Mouse (Mus musculus): ENCODE data around the gene Med19. TPM values are rescaled to one million over a fixed set of nuclear protein-coding genes. Genes with fewer than 3 reads are reported as not detected.
A peak's percentile ranks its signal among the peaks of the same experiment; 100 is the strongest.

Gene Med19
- polyA plus RNA-seq, 2 experiments: 20.4 to 33.6 TPM

DNA sequence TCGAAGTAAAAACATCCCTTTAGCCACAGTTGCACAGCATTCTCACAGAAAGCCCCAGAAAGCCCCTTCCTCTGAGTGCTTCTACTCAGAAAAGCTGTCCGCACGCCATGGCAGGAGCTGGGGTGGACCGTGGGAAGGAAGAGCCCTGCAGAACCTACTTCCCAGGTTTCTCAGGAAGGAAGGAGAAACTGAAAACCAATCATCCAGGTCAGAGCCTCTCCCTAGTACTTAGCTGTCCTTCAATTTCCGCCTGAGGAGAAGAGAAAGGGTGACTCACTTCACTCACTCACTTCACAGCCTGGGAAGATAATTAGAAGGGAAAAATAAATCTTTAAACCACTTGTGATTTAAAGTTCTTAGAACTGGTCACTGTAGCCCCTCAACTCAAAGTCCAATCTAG, 26.1 kb downstream of the Med19 start:
- 82% methylated on average over 5 of the region's 5 CpGs for WGBS
- H3K4me2 ChIP-seq (replicated peaks; ENCODE audit: low read depth, low read length, severe bottlenecking): no peak overlapping the region
- no peaks in the 10 kb centered on the region for H3K27me3 ChIP-seq (ENCODE audit: control insufficient read depth, insufficient read depth, low read length)
- TF ChIP-seq POLR2A (IDR thresholded peaks at IDR 0.05; ENCODE audit: borderline replicate concordance, extremely low read depth, insufficient read depth, insufficient read length): no peak
- DNase-seq (ENCODE audit: low spot score) (no peak), ATAC-seq (ENCODE audit: low FRiP score, low read depth) (no peak)
- no peak overlapping the region for H3K27ac ChIP-seq (replicated peaks; ENCODE audit: low read depth, low read length)
- no peak overlapping the region for H3K9ac ChIP-seq (ENCODE audit: low read depth, low read length, severe bottlenecking)
- H3K9me3 ChIP-seq (ENCODE audit: control insufficient read depth, low read length): no peaks in the 10 kb centered on the region
- peaks cover 58% of the 10 kb centered on the region for H3K36me3 ChIP-seq (ENCODE audit: control insufficient read depth, insufficient read depth, low read length)
- H3K4me3 ChIP-seq (replicated peaks; ENCODE audit: low read length): no peak overlapping the region
- H3K4me1 ChIP-seq (ENCODE audit: control insufficient read depth, insufficient read depth, low read length): no peaks in the 10 kb centered on the region

DNA sequence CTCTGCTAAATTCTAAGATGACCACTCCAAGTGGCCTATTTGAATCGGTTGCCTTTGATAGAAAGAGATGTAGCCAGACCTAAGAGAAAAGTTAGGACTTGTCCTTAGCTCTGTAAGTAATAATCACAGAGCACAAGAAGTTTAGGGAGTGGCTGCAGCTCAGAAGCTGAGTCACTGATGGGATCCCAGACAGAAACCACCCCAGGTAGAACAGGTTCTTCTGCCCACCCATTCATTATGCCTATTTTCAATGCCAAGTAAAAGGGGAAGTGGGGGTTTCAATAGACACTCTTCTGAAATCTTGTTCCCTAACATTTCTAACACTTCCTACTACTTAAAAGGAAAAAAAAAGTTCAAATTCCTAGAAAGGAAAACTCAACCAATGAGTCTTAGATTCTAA, 27.1 kb downstream of the Med19 start:
- no peak for TF ChIP-seq POLR2A (IDR thresholded peaks at IDR 0.05; ENCODE audit: borderline replicate concordance, extremely low read depth, insufficient read depth, insufficient read length)
- H3K36me3 ChIP-seq (ENCODE audit: control insufficient read depth, insufficient read depth, low read length): peaks cover 60% of the 10 kb centered on the region
- no peak overlapping the region for H3K27ac ChIP-seq (replicated peaks; ENCODE audit: low read depth, low read length)
- H3K9ac ChIP-seq (ENCODE audit: low read depth, low read length, severe bottlenecking): no peak overlapping the region
- no peak overlapping the region for H3K4me3 ChIP-seq (replicated peaks; ENCODE audit: low read length)
- DNase-seq (ENCODE audit: low spot score) (no peak), ATAC-seq (ENCODE audit: low FRiP score, low read depth) (no peak)
- H3K9me3 ChIP-seq (ENCODE audit: control insufficient read depth, low read length): no peaks in the 10 kb centered on the region
- H3K4me1 ChIP-seq (ENCODE audit: control insufficient read depth, insufficient read depth, low read length): no peaks in the 10 kb centered on the region
- no peaks in the 10 kb centered on the region for H3K27me3 ChIP-seq (ENCODE audit: control insufficient read depth, insufficient read depth, low read length)
- 84% methylated on average over 1 of the region's 1 CpGs for WGBS
- no peak overlapping the region for H3K4me2 ChIP-seq (replicated peaks; ENCODE audit: low read depth, low read length, severe bottlenecking)

DNA sequence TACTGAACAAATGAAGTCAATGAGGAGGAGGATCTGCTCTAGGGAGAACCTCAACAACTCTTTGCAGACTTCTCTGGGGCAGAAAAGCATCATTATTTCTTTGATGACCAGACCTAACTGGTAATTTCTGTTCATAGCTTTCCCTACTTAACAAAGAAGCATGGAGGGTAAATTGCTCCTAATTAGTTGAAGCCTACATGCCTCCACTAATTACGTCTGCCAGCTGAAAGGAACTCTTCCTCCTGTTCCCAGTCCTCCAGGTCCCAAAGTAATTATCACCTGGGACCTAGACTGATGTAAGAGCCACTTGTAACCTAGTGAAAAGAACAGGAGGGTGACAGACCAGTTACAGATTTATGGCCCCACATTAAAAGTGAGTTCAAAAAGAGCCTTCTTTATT, 29.3 kb downstream of the Med19 start:
- no peak for DNase-seq (ENCODE audit: low spot score)
- Histone ChIP-seq H3K4me1 (ENCODE audit: control insufficient read depth, insufficient read depth, low read length) (peaks cover 1% of the 10 kb centered on the region; the same call in 1 of the 2 replicates), H3K27ac (replicated peaks; ENCODE audit: low read depth, low read length) (no peak overlapping the region), H3K9me3 (ENCODE audit: control insufficient read depth, low read length) (no peaks in the 10 kb centered on the region), H3K4me2 (replicated peaks; ENCODE audit: low read depth, low read length, severe bottlenecking) (no peak overlapping the region), H3K27me3 (ENCODE audit: control insufficient read depth, insufficient read depth, low read length) (no peaks in the 10 kb centered on the region), H3K9ac (ENCODE audit: low read depth, low read length, severe bottlenecking) (no peak overlapping the region), H3K36me3 (ENCODE audit: control insufficient read depth, insufficient read depth, low read length) (peaks cover 57% of the 10 kb centered on the region), H3K4me3 (replicated peaks; ENCODE audit: low read length) (no peak overlapping the region)
- TF ChIP-seq POLR2A (IDR thresholded peaks at IDR 0.05; ENCODE audit: borderline replicate concordance, extremely low read depth, insufficient read depth, insufficient read length): no peak
- ATAC-seq (ENCODE audit: low FRiP score, low read depth): no peak
- 26% methylated on average over 1 of the region's 1 CpGs for WGBS

DNA sequence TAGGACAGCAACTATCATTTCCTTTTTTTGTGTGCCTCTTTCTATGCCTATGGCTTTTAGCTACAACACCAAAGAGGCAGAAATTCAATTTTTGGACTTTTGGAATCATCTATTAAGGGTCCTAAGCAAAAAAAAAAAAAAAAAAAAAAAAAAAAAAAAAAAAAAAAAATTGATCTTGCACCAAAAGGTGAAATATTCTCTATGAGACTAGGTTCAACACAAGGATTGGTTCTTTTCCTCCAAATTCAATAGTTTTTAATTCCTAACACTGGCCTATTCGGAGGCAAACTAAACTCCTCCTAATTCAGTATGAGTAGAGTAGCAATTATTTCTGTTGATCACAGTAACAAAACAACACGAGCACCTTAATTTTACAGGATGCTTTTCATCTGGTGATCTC, 33.7 kb downstream of the Med19 start:
- H3K9me3 ChIP-seq (ENCODE audit: control insufficient read depth, low read length): no peaks in the 10 kb centered on the region
- DNase-seq (ENCODE audit: low spot score) (no peak), ATAC-seq (ENCODE audit: low FRiP score, low read depth) (no peak)
- no peak for TF ChIP-seq POLR2A (IDR thresholded peaks at IDR 0.05; ENCODE audit: borderline replicate concordance, extremely low read depth, insufficient read depth, insufficient read length)
- no peak overlapping the region for H3K4me2 ChIP-seq (replicated peaks; ENCODE audit: low read depth, low read length, severe bottlenecking)
- 83% methylated on average over 2 of the region's 2 CpGs for WGBS
- H3K27ac ChIP-seq (replicated peaks; ENCODE audit: low read depth, low read length): no peak overlapping the region
- H3K4me3 ChIP-seq (replicated peaks; ENCODE audit: low read length): no peak overlapping the region
- no peak overlapping the region for H3K9ac ChIP-seq (ENCODE audit: low read depth, low read length, severe bottlenecking)
- H3K27me3 ChIP-seq (ENCODE audit: control insufficient read depth, insufficient read depth, low read length): no peaks in the 10 kb centered on the region
- H3K4me1 ChIP-seq (ENCODE audit: control insufficient read depth, insufficient read depth, low read length): peaks cover 8% of the 10 kb centered on the region; the same call in 1 of the 2 replicates
- peaks cover 34% of the 10 kb centered on the region for H3K36me3 ChIP-seq (ENCODE audit: control insufficient read depth, insufficient read depth, low read length)

DNA sequence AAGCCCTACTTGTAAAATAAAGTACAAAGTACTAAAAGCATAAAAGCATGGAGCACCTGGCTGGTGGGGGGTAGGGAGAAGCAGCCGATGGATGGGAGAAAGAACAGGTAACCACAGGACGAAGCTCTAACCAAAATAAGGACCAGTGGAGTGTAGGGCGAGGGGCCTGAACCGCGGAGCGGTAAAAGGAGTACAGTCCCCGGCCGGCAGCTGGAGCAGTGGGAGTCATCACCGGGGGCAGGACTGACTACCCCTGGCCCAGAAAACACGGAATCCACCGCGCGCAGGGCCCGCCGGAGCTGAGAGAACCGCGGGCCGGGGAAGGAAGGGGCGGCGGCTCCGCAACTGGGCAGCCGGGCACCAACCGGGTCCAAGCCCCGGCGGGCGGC, 36.2 kb downstream of the Med19 start:
- peaks cover 8% of the 10 kb centered on the region; the same call in 1 of the 2 replicates for H3K4me1 ChIP-seq (ENCODE audit: control insufficient read depth, insufficient read depth, low read length)
- ATAC-seq (ENCODE audit: low FRiP score, low read depth) (peak; percentile 2; the same call in 1 of the 2 replicates), DNase-seq (ENCODE audit: low spot score) (no peak)
- H3K36me3 ChIP-seq (ENCODE audit: control insufficient read depth, insufficient read depth, low read length): peaks cover 14% of the 10 kb centered on the region
- peak overlapping the region; percentile 92 for H3K4me3 ChIP-seq (replicated peaks; ENCODE audit: low read length)
- H3K9ac ChIP-seq (ENCODE audit: low read depth, low read length, severe bottlenecking): peak overlapping the region; percentile 92
- H3K4me2 ChIP-seq (replicated peaks; ENCODE audit: low read depth, low read length, severe bottlenecking): peak overlapping the region; percentile 58
- no peak for TF ChIP-seq POLR2A (IDR thresholded peaks at IDR 0.05; ENCODE audit: borderline replicate concordance, extremely low read depth, insufficient read depth, insufficient read length)
- peak overlapping the region; percentile 92 for H3K27ac ChIP-seq (replicated peaks; ENCODE audit: low read depth, low read length)
- H3K9me3 ChIP-seq (ENCODE audit: control insufficient read depth, low read length): no peaks in the 10 kb centered on the region
- 0% methylated on average over 12 of the region's 26 CpGs for WGBS
- H3K27me3 ChIP-seq (ENCODE audit: control insufficient read depth, insufficient read depth, low read length): no peaks in the 10 kb centered on the region

All from limb, embryonic 14.5 days (tissue).